Mouse (Mus musculus) adrenal gland, adult (tissue): ENCODE data around the gene Slc44a3.
A peak's percentile ranks its signal among the peaks of the same experiment; 100 is the strongest.

ENCODE experiments used
- DNase-seq, 2 experiments: peaks; one replicate each; pipeline ENCODE4 v3.0.0; 2022 to 2023; ENCODE audit warnings: low spot score in 1 of 2; ENCODE audit not compliant: inconsistent age in 2 of 2

The Slc44a3 gene

GRCm38 (mm10) chr3:121461477-121461876 is 70.7 kb downstream of the Slc44a3 start:
- no peak for DNase-seq

GRCm38 (mm10) chr3:121460473-121461193 is 71.6 kb downstream of the Slc44a3 start:
- DNase-seq: no peak

GRCm38 (mm10) chr3:121458545-121459492 is 73.4 kb downstream of the Slc44a3 start:
- peak in 1 of 2 experiments; percentile 66 for DNase-seq

- no peak for DNase-seq
Measured at GRCm38 (mm10) chr3:121451404-121451803, 80.8 kb downstream of the Slc44a3 start.

GRCm38 (mm10) chr3:121449527-121449926 is 82.7 kb downstream of the Slc44a3 start:
- DNase-seq: peak; percentile 81 to 89

- peak in 1 of 2 experiments; percentile 65 for DNase-seq
Measured at GRCm38 (mm10) chr3:121448606-121449005, 83.6 kb downstream of the Slc44a3 start.

GRCm38 (mm10) chr3:121448029-121448468 is 84.2 kb downstream of the Slc44a3 start:
- DNase-seq: no peak

- peak in 1 of 2 experiments; percentile 21 for DNase-seq
Measured at GRCm38 (mm10) chr3:121446454-121446853, 85.8 kb downstream of the Slc44a3 start.

GRCm38 (mm10) chr3:121444414-121444813 is 87.8 kb downstream of the Slc44a3 start:
- peak; percentile 75 to 85 for DNase-seq

- DNase-seq: peak in 1 of 2 experiments; percentile 72
Measured at GRCm38 (mm10) chr3:121443861-121444271, 88.3 kb downstream of the Slc44a3 start.

GRCm38 (mm10) chr3:121442288-121442687 is 89.9 kb downstream of the Slc44a3 start:
- DNase-seq: peak in 1 of 2 experiments; percentile 52

GRCm38 (mm10) chr3:121441504-121441903 is 90.7 kb downstream of the Slc44a3 start:
- DNase-seq: peak; percentile 70 to 77

- DNase-seq: no peak
Measured at GRCm38 (mm10) chr3:121439623-121440161, 92.5 kb downstream of the Slc44a3 start.

- peak in 1 of 2 experiments; percentile 66 for DNase-seq
Measured at GRCm38 (mm10) chr3:121437996-121438395, 94.2 kb downstream of the Slc44a3 start.

- peak in 1 of 2 experiments; percentile 16 for DNase-seq
Measured at GRCm38 (mm10) chr3:121437070-121437469, 95.1 kb downstream of the Slc44a3 start.

- peak in 1 of 2 experiments; percentile 35 for DNase-seq
Measured at GRCm38 (mm10) chr3:121435296-121435695, 96.9 kb downstream of the Slc44a3 start.

- peak in 1 of 2 experiments; percentile 29 for DNase-seq
Measured at GRCm38 (mm10) chr3:121433968-121434533, 98.2 kb downstream of the Slc44a3 start.

- DNase-seq: no peak
Measured at GRCm38 (mm10) chr3:121433359-121433758, 98.8 kb downstream of the Slc44a3 start.

- DNase-seq: peak in 1 of 2 experiments; percentile 27
Measured at GRCm38 (mm10) chr3:121430289-121430936, 101.8 kb downstream of the Slc44a3 start.

- DNase-seq: peak in 1 of 2 experiments; percentile 18
Measured at GRCm38 (mm10) chr3:121429469-121429868, 102.7 kb downstream of the Slc44a3 start.
